Mouse (Mus musculus): Measurements from ENCODE around the gene Olfr504. TPM values are rescaled to one million over a fixed set of nuclear protein-coding genes. Genes with fewer than 3 reads are reported as not detected.

The Olfr504 gene
- polyA plus RNA-seq (2015; fragmentation: Nextera tagmentation; extraction: Ambion mirVana) = not detected in 2 replicates

GRCm38 (mm10) chr7:108565693-108566092 is at the start of gene Olfr504:
Olfr504 (minus strand) TSS chr7:108565793.

GRCm38 (mm10) chr7:108610487-108610886 is 44.9 kb upstream of the Olfr504 start, which contains the start of gene Olfr506:
Olfr506 (plus strand) TSS chr7:108610787.

GRCm38 (mm10) chr7:108544227-108544626 is 21.4 kb downstream of the Olfr504 start, which contains the start of gene Olfr503:
Olfr503 (plus strand) TSS chr7:108544527.

GRCm38 (mm10) chr7:108524965-108525364 is 40.6 kb downstream of the Olfr504 start, which contains the start of gene Olfr502:
Olfr502 (minus strand) TSS chr7:108525065.

Other genes with a start within 250 kb of the Olfr504 start
- gene Olfr492, start 242.1 kb downstream of the Olfr504 start, polyA plus RNA-seq (2015; fragmentation: Nextera tagmentation; extraction: Ambion mirVana) = not detected in 2 replicates
- gene Olfr493, start 218.8 kb downstream of the Olfr504 start, polyA plus RNA-seq (2015; fragmentation: Nextera tagmentation; extraction: Ambion mirVana) = not detected in 2 replicates
- not detected in 2 replicates for gene Olfr494, start 200.5 kb downstream of the Olfr504 start, polyA plus RNA-seq (2015; fragmentation: Nextera tagmentation; extraction: Ambion mirVana)
- gene Olfr495, start 172.6 kb downstream of the Olfr504 start, polyA plus RNA-seq (2015; fragmentation: Nextera tagmentation; extraction: Ambion mirVana) = not detected in 2 replicates
- not detected in 2 replicates for gene Olfr497, start 145.4 kb downstream of the Olfr504 start, polyA plus RNA-seq (2015; fragmentation: Nextera tagmentation; extraction: Ambion mirVana)
- gene Olfr498, start 100.5 kb downstream of the Olfr504 start, polyA plus RNA-seq (2015; fragmentation: Nextera tagmentation; extraction: Ambion mirVana) = not detected in 2 replicates
- not detected in 2 replicates for gene Olfr502, start 40.7 kb downstream of the Olfr504 start, polyA plus RNA-seq (2015; fragmentation: Nextera tagmentation; extraction: Ambion mirVana)
- not detected in 2 replicates for gene Olfr503, start 21.3 kb downstream of the Olfr504 start, polyA plus RNA-seq (2015; fragmentation: Nextera tagmentation; extraction: Ambion mirVana)
- gene Olfr506, start 45.0 kb upstream of the Olfr504 start, polyA plus RNA-seq (2015; fragmentation: Nextera tagmentation; extraction: Ambion mirVana) = not detected in 2 replicates
- not detected in 2 replicates for gene Olfr507, start 56.0 kb upstream of the Olfr504 start, polyA plus RNA-seq (2015; fragmentation: Nextera tagmentation; extraction: Ambion mirVana)
- gene Olfr508, start 64.2 kb upstream of the Olfr504 start, polyA plus RNA-seq (2015; fragmentation: Nextera tagmentation; extraction: Ambion mirVana) = not detected in 2 replicates
- gene Olfr509, start 86.1 kb upstream of the Olfr504 start, polyA plus RNA-seq (2015; fragmentation: Nextera tagmentation; extraction: Ambion mirVana) = 0.04 TPM in 1 of 2 replicates, not detected in the other
- not detected in 2 replicates for gene Olfr510, start 100.6 kb upstream of the Olfr504 start, polyA plus RNA-seq (2015; fragmentation: Nextera tagmentation; extraction: Ambion mirVana)
- not detected in 2 replicates for gene Olfr512, start 147.5 kb upstream of the Olfr504 start, polyA plus RNA-seq (2015; fragmentation: Nextera tagmentation; extraction: Ambion mirVana)
- gene Olfr513, start 185.2 kb upstream of the Olfr504 start, polyA plus RNA-seq (2015; fragmentation: Nextera tagmentation; extraction: Ambion mirVana) = not detected in 2 replicates

Data from spleen, postnatal 0 days (tissue).